Mouse (Mus musculus): ENCODE measurements around the gene Itpr1.

Itpr1 gene

DNA sequence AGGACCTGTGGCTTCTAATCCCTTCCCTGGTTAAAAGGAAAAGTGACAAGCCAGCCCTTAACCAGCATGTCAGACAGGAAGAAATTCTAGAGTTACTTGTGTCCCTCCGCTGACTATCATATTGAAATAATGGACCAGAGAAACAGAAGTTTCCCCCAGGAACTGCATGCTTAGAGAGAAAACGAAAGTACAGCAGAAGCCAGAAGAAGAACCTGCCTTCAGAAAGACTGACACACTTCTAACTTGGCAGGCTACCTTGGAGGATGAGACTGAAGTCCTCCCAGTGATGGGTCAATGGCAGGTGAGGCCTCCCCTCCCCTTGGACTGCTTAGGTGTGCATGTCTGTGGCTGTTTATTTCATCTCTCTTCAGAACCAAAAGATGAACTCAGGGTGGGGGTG lies 386.4 kb downstream of the Itpr1 start:
- no peak for DNase-seq (ENCODE audit: low spot score)

Measured in testis, postnatal 14 days (tissue).